Mouse (Mus musculus): ENCODE data around the gene Agap1. TPM values are rescaled to one million over a fixed set of nuclear protein-coding genes. Genes with fewer than 3 reads are reported as not detected.

Gene Agap1
- total and polyA plus RNA-seq, 3 experiments, result 0.01 TPM; not detected in 2

DNA sequence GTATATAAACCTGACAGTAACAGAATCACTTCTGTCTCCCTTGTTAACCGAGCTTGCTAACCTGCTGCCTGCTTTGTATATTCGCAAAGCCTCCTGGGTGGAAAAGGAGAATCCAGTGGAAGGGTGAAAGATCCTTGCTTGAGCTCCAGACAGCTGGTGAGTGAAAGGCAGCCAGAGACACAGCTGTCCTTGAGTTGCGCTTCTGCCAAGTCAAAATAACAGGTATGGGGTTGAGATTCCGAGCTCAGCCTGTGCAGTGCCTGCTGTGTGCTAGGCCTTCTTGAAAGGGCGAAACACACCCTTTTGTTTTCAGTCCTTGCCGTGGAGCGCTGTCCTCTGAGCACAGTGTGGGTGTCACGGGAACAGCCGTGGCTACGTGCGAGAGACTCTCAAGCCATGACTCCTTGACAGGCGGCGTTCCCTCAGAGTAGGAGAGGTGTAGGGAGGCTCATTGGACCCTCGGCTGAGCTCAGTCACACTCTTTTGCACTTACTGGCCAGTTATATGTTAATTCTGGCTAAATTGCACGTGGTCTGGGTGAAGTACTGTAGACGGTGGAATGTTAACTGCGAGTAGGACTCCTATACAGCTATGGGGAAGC, 67.4 kb downstream of the Agap1 start:
- Histone ChIP-seq H3K79me2 (ENCODE audit: control insufficient read depth, insufficient read depth, low read length, poor library complexity) (no peaks in the 10 kb centered on the region), H3K9me3 (replicated peaks; ENCODE audit: insufficient read depth, low read length) (no peaks in the 10 kb centered on the region), H3K4me1 (ENCODE audit: control insufficient read depth in 1 of 2, insufficient read depth in 2 of 2, low read length in 2 of 2) (no peaks in the 10 kb centered on the region), H3K9ac (ENCODE audit: control insufficient read depth, low read depth, low read length, poor library complexity, severe bottlenecking) (no peak overlapping the region), H3K36me3 (ENCODE audit: control insufficient read depth in 1 of 2, insufficient read depth in 2 of 2, low read length in 2 of 2) (no peaks in the 10 kb centered on the region), H3K27me3 (ENCODE audit: control insufficient read depth in 1 of 2, insufficient read depth in 2 of 2, low read length in 2 of 2) (no peaks in the 10 kb centered on the region), H3K27ac (ENCODE audit: control insufficient read depth, low read depth, low read length) (no peak overlapping the region), H3K4me3 (ENCODE audit: control insufficient read depth in 1 of 2, insufficient read depth in 1 of 2, low read depth in 2 of 2, low read length in 2 of 2) (no peak overlapping the region)
- TF ChIP-seq NELFE (IDR thresholded peaks at IDR 0.05; ENCODE audit: low read depth, low read length) (no peak), CHD2 (IDR thresholded peaks at IDR 0.05; ENCODE audit: low read length) (no peak), RAD21 (IDR thresholded peaks at IDR 0.05; ENCODE audit: low read depth, low read length) (no peak), POLR2A (IDR thresholded peaks at IDR 0.05; ENCODE audit: control insufficient read depth in 1 of 2, insufficient read depth in 1 of 2, low read depth in 1 of 2, low read length in 2 of 2, poor library complexity in 1 of 2) (no peak), GATA1 (IDR thresholded peaks at IDR 0.05; ENCODE audit: low read depth, low read length) (no peak), UBTF (IDR thresholded peaks at IDR 0.05; ENCODE audit: borderline replicate concordance, insufficient read depth, low read depth, low read length) (no peak), ZC3H11A (IDR thresholded peaks at IDR 0.05; ENCODE audit: low read depth, low read length) (no peak), RCOR1 (IDR thresholded peaks at IDR 0.05; ENCODE audit: low read depth, low read length) (no peak), E2F4 (IDR thresholded peaks at IDR 0.05; ENCODE audit: borderline replicate concordance, low read depth, low read length) (no peak)
- DNase-seq (ENCODE audit: low read depth, low spot score), result no peak

DNA sequence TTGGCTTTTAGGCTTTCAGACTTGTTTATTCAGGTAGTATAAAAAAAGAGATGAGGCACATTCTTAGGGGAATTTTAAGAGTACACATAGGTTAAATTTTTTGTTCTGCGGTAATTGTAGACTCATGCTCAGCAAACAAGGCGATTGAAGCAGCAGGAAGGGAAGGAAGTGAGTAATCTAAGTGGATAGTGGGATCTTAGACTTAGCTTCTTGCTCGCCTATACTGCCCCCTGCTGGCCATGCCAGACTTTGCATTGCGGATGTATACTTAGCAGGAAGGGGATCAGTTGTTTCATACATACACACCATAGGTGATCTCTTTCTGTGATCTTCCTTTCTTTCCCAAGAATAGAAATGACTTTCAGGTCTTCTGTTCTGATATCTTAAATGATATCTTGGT, 69.8 kb downstream of the Agap1 start:
- Histone ChIP-seq H3K79me2 (ENCODE audit: control insufficient read depth, insufficient read depth, low read length, poor library complexity) (no peaks in the 10 kb centered on the region), H3K9me3 (replicated peaks; ENCODE audit: insufficient read depth, low read length) (no peaks in the 10 kb centered on the region), H3K27me3 (ENCODE audit: control insufficient read depth in 1 of 2, insufficient read depth in 2 of 2, low read length in 2 of 2) (no peaks in the 10 kb centered on the region), H3K36me3 (ENCODE audit: control insufficient read depth in 1 of 2, insufficient read depth in 2 of 2, low read length in 2 of 2) (no peaks in the 10 kb centered on the region), H3K4me3 (ENCODE audit: control insufficient read depth in 1 of 2, insufficient read depth in 1 of 2, low read depth in 2 of 2, low read length in 2 of 2) (no peak overlapping the region), H3K9ac (ENCODE audit: control insufficient read depth, low read depth, low read length, poor library complexity, severe bottlenecking) (no peak overlapping the region), H3K27ac (ENCODE audit: control insufficient read depth, low read depth, low read length) (no peak overlapping the region), H3K4me1 (ENCODE audit: control insufficient read depth in 1 of 2, insufficient read depth in 2 of 2, low read length in 2 of 2) (no peaks in the 10 kb centered on the region)
- peak; percentile 19 for DNase-seq (ENCODE audit: low read depth, low spot score)
- no peak for TF ChIP-seq ELF1 (IDR thresholded peaks at IDR 0.05; ENCODE audit: low read depth, low read length)
- no peak for TF ChIP-seq USF2 (IDR thresholded peaks at IDR 0.05; ENCODE audit: borderline replicate concordance in 1 of 2, insufficient read depth in 1 of 2, low read depth in 1 of 2, low read length in 2 of 2)
- peak; percentile 23 for TF ChIP-seq RAD21 (IDR thresholded peaks at IDR 0.05; ENCODE audit: low read depth, low read length)
- peak; percentile 36 to 54 (median 40) for TF ChIP-seq CTCF (IDR thresholded peaks at IDR 0.05 in 2 of 3, conservative IDR thresholded peaks at IDR 0.05 in 1 of 3; ENCODE audit: control insufficient read depth in 1 of 3, insufficient read depth in 1 of 3, low read depth in 2 of 3, low read length in 3 of 3, poor library complexity in 1 of 3, severe bottlenecking in 1 of 3)
- TF ChIP-seq MEF2A (IDR thresholded peaks at IDR 0.05; ENCODE audit: extremely low read depth, insufficient replicate concordance, low read depth, low read length, poor library complexity, severe bottlenecking), result no peak

DNA sequence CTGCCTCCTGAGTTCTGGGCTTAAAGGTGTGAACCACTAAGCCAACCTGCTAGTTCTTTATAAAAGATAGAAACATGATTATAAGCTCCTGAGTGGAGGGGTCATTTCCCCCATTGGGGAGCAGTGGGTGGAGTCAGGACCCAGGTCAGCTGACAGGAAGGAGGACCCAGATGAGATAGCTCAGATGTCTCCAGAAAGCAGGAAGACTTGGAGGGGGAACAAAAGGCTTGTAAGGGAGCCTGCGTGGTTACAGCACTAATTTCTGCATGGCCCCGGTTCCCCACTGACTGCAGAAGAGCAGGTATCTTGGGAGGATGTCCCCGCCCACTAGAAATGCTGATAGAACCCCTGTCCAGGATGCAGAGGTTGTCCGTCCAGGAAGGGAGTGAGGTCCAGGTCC, 70.4 kb downstream of the Agap1 start:
- DNase-seq (ENCODE audit: low read depth, low spot score), result no peak
- Histone ChIP-seq H3K4me3 (ENCODE audit: control insufficient read depth in 1 of 2, insufficient read depth in 1 of 2, low read depth in 2 of 2, low read length in 2 of 2) (no peak overlapping the region), H3K9ac (ENCODE audit: control insufficient read depth, low read depth, low read length, poor library complexity, severe bottlenecking) (no peak overlapping the region), H3K27me3 (ENCODE audit: control insufficient read depth in 1 of 2, insufficient read depth in 2 of 2, low read length in 2 of 2) (no peaks in the 10 kb centered on the region), H3K36me3 (ENCODE audit: control insufficient read depth in 1 of 2, insufficient read depth in 2 of 2, low read length in 2 of 2) (no peaks in the 10 kb centered on the region), H3K79me2 (ENCODE audit: control insufficient read depth, insufficient read depth, low read length, poor library complexity) (no peaks in the 10 kb centered on the region), H3K4me1 (ENCODE audit: control insufficient read depth in 1 of 2, insufficient read depth in 2 of 2, low read length in 2 of 2) (no peaks in the 10 kb centered on the region), H3K27ac (ENCODE audit: control insufficient read depth, low read depth, low read length) (no peak overlapping the region), H3K9me3 (replicated peaks; ENCODE audit: insufficient read depth, low read length) (no peaks in the 10 kb centered on the region)
- TF ChIP-seq MAFK (IDR thresholded peaks at IDR 0.05; ENCODE audit: borderline replicate concordance, low read depth, low read length) (no peak), USF2 (IDR thresholded peaks at IDR 0.05; ENCODE audit: borderline replicate concordance in 1 of 2, insufficient read depth in 1 of 2, low read depth in 1 of 2, low read length in 2 of 2) (no peak), ZMIZ1 (IDR thresholded peaks at IDR 0.05; ENCODE audit: low read depth, low read length) (no peak), POLR2AphosphoS2 (IDR thresholded peaks at IDR 0.05; ENCODE audit: low read length) (no peak), CHD2 (IDR thresholded peaks at IDR 0.05; ENCODE audit: low read length) (no peak), ZC3H11A (IDR thresholded peaks at IDR 0.05; ENCODE audit: low read depth, low read length) (no peak), POLR2A (IDR thresholded peaks at IDR 0.05; ENCODE audit: control insufficient read depth in 1 of 2, insufficient read depth in 1 of 2, low read depth in 1 of 2, low read length in 2 of 2, poor library complexity in 1 of 2) (no peak), TAL1 (IDR thresholded peaks at IDR 0.05; ENCODE audit: low read length) (no peak), HCFC1 (IDR thresholded peaks at IDR 0.05; ENCODE audit: low read depth, low read length) (no peak), BHLHE40 (IDR thresholded peaks at IDR 0.05; ENCODE audit: borderline replicate concordance, low read depth, low read length) (no peak), TCF12 (IDR thresholded peaks at IDR 0.05; ENCODE audit: low read depth, low read length) (no peak), ETS1 (IDR thresholded peaks at IDR 0.05; ENCODE audit: low read depth, low read length) (no peak), MEF2A (IDR thresholded peaks at IDR 0.05; ENCODE audit: extremely low read depth, insufficient replicate concordance, low read depth, low read length, poor library complexity, severe bottlenecking) (no peak)

All from MEL (cell line).